ENCODE assay signal across 8 mouse cellular contexts in genomic region chr15:79808114-79808513, GRCm38 (mm10). TPM values are rescaled to one million over a fixed set of nuclear protein-coding genes. Genes with fewer than 3 reads are reported as not detected.
DNase-seq lines count a peak whose midpoint lies in the region; ATAC-seq and TF ChIP-seq lines count a peak whose summit lies in the region.
"Had no signal": no experiment of that assay in that cellular context is flagged by ENCODE, and none has a peak within 500 bp of the region (broad histone marks: within the 10 kb centered on the region; RNA-seq: fewer than 3 reads in every experiment).

No protein-coding gene starts in this region.

- no peak overlapping the region for H3K4me3 ChIP-seq in kidney, postnatal 0 days (replicated peaks; ENCODE audit: low read depth, low read length)
- H3K4me3 ChIP-seq in kidney, embryonic 14.5 days (ENCODE audit: low read length) = no peak overlapping the region
- H3K4me3 ChIP-seq in cortical plate, adult 2 months (ENCODE audit: insufficient read depth, low read length) = no peak overlapping the region
- H3K4me3 ChIP-seq: limb, embryonic 12.5 days had no signal

- no peak overlapping the region for H3K4me2 ChIP-seq in kidney, postnatal 0 days (ENCODE audit: low read length)
- H3K4me2 ChIP-seq in kidney, embryonic 14.5 days (replicated peaks; ENCODE audit: low read depth, low read length) = no peak overlapping the region
- H3K4me2 ChIP-seq: limb, embryonic 12.5 days had no signal

- TF ChIP-seq CTCF in kidney, postnatal 0 days (IDR thresholded peaks at IDR 0.05; ENCODE audit: low read depth) = peak; percentile 79
- TF ChIP-seq CTCF in cortical plate, adult 2 months (IDR thresholded peaks at IDR 0.05; ENCODE audit: extremely low read depth, insufficient read depth, low read length) = peak; percentile 88

- TF ChIP-seq POLR2A in cortical plate, adult 2 months (IDR thresholded peaks at IDR 0.05; ENCODE audit: extremely low read depth, insufficient read depth, low read length) = no peak

- peak; percentile 67 for DNase-seq in kidney, postnatal 0 days (ENCODE audit: low spot score)
- DNase-seq in A20 (ENCODE audit: low read depth, low spot score) = peak; percentile 60
- DNase-seq in CD8-positive naive resting alpha-beta T cell, adult 2 months (ENCODE audit: low read depth in 2 of 2, low spot score in 2 of 2) = peak; percentile 25 to 50
- no peak for DNase-seq in layer of hippocampus, adult 18-20 months (ENCODE audit: low spot score in 2 of 2)

- no peak overlapping the region for H3K9ac ChIP-seq in kidney, postnatal 0 days (ENCODE audit: low read depth, low read length)
- H3K9ac ChIP-seq in kidney, embryonic 14.5 days (ENCODE audit: low read depth, low read length) = no peak overlapping the region
- H3K9ac ChIP-seq: limb, embryonic 12.5 days had no signal

- no peak for ATAC-seq in kidney, postnatal 0 days (replicated peaks; ENCODE audit: low FRiP score, low read depth)
- ATAC-seq in kidney, embryonic 14.5 days (ENCODE audit: low FRiP score, low TSS enrichment) = no peak
- peak; percentile 91 for ATAC-seq in megakaryocyte progenitor cell, adult 5-6 weeks (replicated peaks; ENCODE audit: poor library complexity)

- H3K27ac ChIP-seq in kidney, postnatal 0 days = no peak overlapping the region
- no peak overlapping the region for H3K27ac ChIP-seq in kidney, embryonic 14.5 days (ENCODE audit: low read depth, low read length)
- no peak overlapping the region for H3K27ac ChIP-seq in cortical plate, adult 2 months (ENCODE audit: insufficient read depth, low read length)
- H3K27ac ChIP-seq: limb, embryonic 12.5 days had no signal

- H3K36me3 ChIP-seq in kidney, postnatal 0 days (ENCODE audit: insufficient read depth, low read length) = no peaks in the 10 kb centered on the region
- H3K36me3 ChIP-seq in kidney, embryonic 14.5 days (ENCODE audit: control insufficient read depth, insufficient read depth, low read length) = no peaks in the 10 kb centered on the region
- H3K36me3 ChIP-seq: limb, embryonic 12.5 days had no signal

- H3K9me3 ChIP-seq in kidney, postnatal 0 days (replicated peaks; ENCODE audit: low read length) = no peaks in the 10 kb centered on the region
- no peaks in the 10 kb centered on the region for H3K9me3 ChIP-seq in kidney, embryonic 14.5 days (ENCODE audit: control insufficient read depth, low read length)
- H3K9me3 ChIP-seq: limb, embryonic 12.5 days had no signal

- H3K27me3 ChIP-seq in kidney, postnatal 0 days (ENCODE audit: insufficient read depth, low read length) = peaks cover 17% of the 10 kb centered on the region
- H3K27me3 ChIP-seq in kidney, embryonic 14.5 days (ENCODE audit: control insufficient read depth, insufficient read depth, low read length) = peaks cover 51% of the 10 kb centered on the region

- H3K4me1 ChIP-seq in kidney, postnatal 0 days (replicated peaks; ENCODE audit: insufficient read depth, low read length) = 0 out of 2 replicates have a peak, but pooled peaks cover 3% of the 10 kb centered on the region
- no peaks in the 10 kb centered on the region for H3K4me1 ChIP-seq in kidney, embryonic 14.5 days (ENCODE audit: control insufficient read depth, insufficient read depth, low read length)
- H3K4me1 ChIP-seq in cortical plate, adult 2 months (ENCODE audit: control insufficient read depth, insufficient read depth, low read length) = peaks cover 2% of the 10 kb centered on the region

- 33% methylated on average over 5 of the region's 5 CpGs for WGBS in kidney, postnatal 0 days
- 37% methylated on average over 5 of the region's 5 CpGs for WGBS in kidney, embryonic 14.5 days

RNA-seq across cellular contexts. Expression of gene Nptxr, which starts 3.5 kb away (rescaled TPM):
- polyA plus RNA-seq in kidney, postnatal 0 days (2015; fragmentation: Nextera tagmentation; extraction: Ambion mirVana) = 1.1 and 1.4 TPM in 2 replicates
- 0.50 and 1.8 TPM in 2 replicates for polyA plus RNA-seq in kidney, embryonic 14.5 days (2014; fragmentation: Nextera tagmentation; extraction: Ambion mirVana)
- 293 and 298 TPM in 2 replicates for polyA plus RNA-seq in cortical plate, adult 2 months (2012; rRNA removed)
- total RNA-seq in megakaryocyte progenitor cell, adult 5-6 weeks (2015) = 0.15 and 0.20 TPM in 2 replicates
- 0.14 and 0.17 TPM in 2 replicates for total RNA-seq in megakaryocyte progenitor cell, adult 5-6 weeks (2017)
- 100 to 1,000 TPM; 714 to 740 TPM for total RNA-seq in layer of hippocampus, adult 18-20 months (2021)

RNA-seq across cellular contexts. Expression of gene Npcd, which starts 25.9 kb away (rescaled TPM):
- 0.28 TPM in 1 of 2 replicates, not detected in the other for polyA plus RNA-seq in kidney, postnatal 0 days (2015; fragmentation: Nextera tagmentation; extraction: Ambion mirVana)
- 0.22 TPM in 1 of 2 replicates, not detected in the other for polyA plus RNA-seq in kidney, embryonic 14.5 days (2014; fragmentation: Nextera tagmentation; extraction: Ambion mirVana)
- 2.4 and 3.0 TPM in 2 replicates for polyA plus RNA-seq in cortical plate, adult 2 months (2012; rRNA removed)
- 0.51 TPM in 1 of 2 replicates, not detected in the other for total RNA-seq in megakaryocyte progenitor cell, adult 5-6 weeks (2015)
- total RNA-seq in megakaryocyte progenitor cell, adult 5-6 weeks (2017) = 0.34 TPM in 1 of 2 replicates, not detected in the other
- total RNA-seq in layer of hippocampus, adult 18-20 months (2021) = 10 to 100 TPM; 10.9 to 18.8 TPM
- polyA plus RNA-seq: limb, embryonic 12.5 days had no signal

RNA-seq across cellular contexts. Expression of gene Cbx6, which starts 26.4 kb away (rescaled TPM):
- polyA plus RNA-seq in kidney, postnatal 0 days (2015; fragmentation: Nextera tagmentation; extraction: Ambion mirVana) = 39.0 and 46.6 TPM in 2 replicates
- polyA plus RNA-seq in kidney, embryonic 14.5 days (2014; fragmentation: Nextera tagmentation; extraction: Ambion mirVana) = 22.4 and 28.6 TPM in 2 replicates
- 295 and 320 TPM in 2 replicates for polyA plus RNA-seq in cortical plate, adult 2 months (2012; rRNA removed)
- 5.9 and 6.1 TPM in 2 replicates for total RNA-seq in megakaryocyte progenitor cell, adult 5-6 weeks (2015)
- 7.5 and 11.5 TPM in 2 replicates for total RNA-seq in megakaryocyte progenitor cell, adult 5-6 weeks (2017)
- 100 to 1,000 TPM; 321 to 326 TPM for total RNA-seq in layer of hippocampus, adult 18-20 months (2021)

RNA-seq across cellular contexts. Expression of gene Dnal4, which starts 30.5 kb away (rescaled TPM):
- polyA plus RNA-seq in kidney, postnatal 0 days (2015; fragmentation: Nextera tagmentation; extraction: Ambion mirVana) = 59.3 and 61.8 TPM in 2 replicates
- 60.1 and 61.6 TPM in 2 replicates for polyA plus RNA-seq in kidney, embryonic 14.5 days (2014; fragmentation: Nextera tagmentation; extraction: Ambion mirVana)
- 71.5 and 72.4 TPM in 2 replicates for polyA plus RNA-seq in cortical plate, adult 2 months (2012; rRNA removed)
- 15.9 and 16.2 TPM in 2 replicates for total RNA-seq in megakaryocyte progenitor cell, adult 5-6 weeks (2015)
- total RNA-seq in megakaryocyte progenitor cell, adult 5-6 weeks (2017) = 12.2 and 12.5 TPM in 2 replicates
- 10 to 100 TPM; 61.7 to 68.7 TPM for total RNA-seq in layer of hippocampus, adult 18-20 months (2021)

Comparison
In these comparisons a context has a peak if more than half of its experiments do, and no peak if none do; other contexts are left out.
1. DNase-seq: peak in kidney, postnatal 0 days (single experiment), A20 (single experiment) and CD8-positive naive resting alpha-beta T cell, adult 2 months (2 of 2); none in layer of hippocampus, adult 18-20 months (0 of 2).
2. RNA of gene Nptxr, which starts 3.5 kb away (polyA plus RNA-seq): 293 to 298 TPM in cortical plate, adult 2 months; 1.1 to 1.4 TPM in kidney, postnatal 0 days and 0.50 to 1.8 TPM in kidney, embryonic 14.5 days; every median in the first group is over 100 times any median in the second.